Mouse (Mus musculus): Measurements from ENCODE around the gene Ccdc137.
"Not testable (repeated sequence)": the region's sequence is repeated elsewhere in the genome, so short reads cannot be mapped to it uniquely, and the experiment has no call there.

Gene Ccdc137

DNA sequence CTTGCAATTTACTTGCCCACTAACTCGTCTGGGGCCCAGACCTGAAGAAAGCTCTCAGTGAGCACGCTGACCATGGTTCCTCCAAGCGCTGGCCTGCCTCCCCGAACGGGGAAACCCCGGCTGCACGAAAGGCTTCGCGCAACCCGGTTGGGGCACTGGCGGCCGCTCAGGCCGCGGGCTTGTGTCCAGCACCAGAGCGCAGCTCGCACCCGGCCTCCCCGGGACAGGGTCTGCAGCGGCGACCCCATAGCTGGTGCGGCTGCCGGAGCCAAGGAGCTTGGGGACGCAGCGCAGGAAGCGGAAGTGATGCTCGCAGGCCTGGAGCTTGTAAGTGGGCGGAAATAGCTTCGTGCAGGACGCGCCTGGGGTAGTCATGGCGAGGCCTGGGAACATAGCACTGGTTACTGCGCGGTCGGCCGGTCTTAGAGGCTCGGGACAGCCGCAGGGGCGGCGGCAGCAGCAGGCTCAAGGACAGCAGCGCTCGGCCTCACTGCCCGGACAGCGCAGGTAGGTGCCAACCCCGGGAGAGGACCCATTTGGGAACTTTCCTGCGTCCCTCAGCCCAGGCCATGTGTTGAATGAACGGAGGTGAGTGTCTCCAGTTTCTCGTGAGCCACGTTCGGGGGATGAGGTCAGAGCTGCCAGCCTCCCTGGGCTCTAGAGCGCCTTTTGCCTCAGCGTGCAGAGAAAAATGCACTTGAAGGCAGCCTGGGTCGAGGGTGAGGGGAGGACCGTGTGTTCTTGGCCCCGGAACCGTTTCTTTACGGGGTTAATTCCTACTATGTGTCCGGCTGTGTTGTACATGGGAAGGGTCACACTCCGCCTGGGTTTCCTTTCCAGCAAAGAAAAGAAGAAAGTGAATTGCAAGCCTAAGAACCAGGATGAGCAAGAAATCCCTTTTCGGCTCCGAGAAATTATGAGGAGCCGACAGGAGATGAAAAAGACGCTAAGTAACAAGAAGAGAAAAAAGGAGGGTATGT is at the start of gene Ccdc137, which contains the start of gene Oxld1:
TSS of gene Ccdc137 (plus strand) at position 344 of the 980 bp plus-strand sequence.
TSS of gene Oxld1 (minus strand) at position 297 of the 980 bp plus-strand sequence.
- in situ Hi-C loops (cut with MboI; ENCODE audit: unreplicated experiment in 2 of 2), result no loop called here

DNA sequence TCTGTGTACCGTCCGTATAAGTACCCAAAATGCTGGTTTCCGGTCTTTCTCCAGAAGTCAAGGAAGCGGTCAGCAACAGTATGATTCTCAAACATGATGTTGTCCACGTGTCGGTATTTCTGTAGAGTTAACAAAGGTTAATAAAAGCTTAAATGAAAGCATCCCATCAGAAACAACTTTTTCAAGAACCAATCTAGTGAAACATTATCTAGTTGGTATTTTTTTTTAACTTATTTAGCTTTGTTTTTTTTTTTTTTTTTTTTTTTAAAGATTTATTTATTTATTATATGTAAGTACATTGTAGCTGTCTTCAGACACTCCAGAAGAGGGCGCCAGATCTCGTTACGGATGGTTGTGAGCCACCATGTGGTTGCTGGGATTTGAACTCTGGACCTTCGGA is 44.3 kb upstream of the Ccdc137 start:
- in situ Hi-C loops (cut with MboI; ENCODE audit: unreplicated experiment in 2 of 2), result not testable (repeated sequence)

GRCm38 (mm10) chr11:120417852-120418251 is 40.1 kb upstream of the Ccdc137 start:
- in situ Hi-C loops (cut with MboI; ENCODE audit: unreplicated experiment in 2 of 2), result no loop called here

- in situ Hi-C loops (cut with MboI; ENCODE audit: unreplicated experiment in 2 of 2), result no loop called here
Measured at GRCm38 (mm10) chr11:120418592-120418991, 39.3 kb upstream of the Ccdc137 start.

- in situ Hi-C loops (cut with MboI; ENCODE audit: unreplicated experiment in 2 of 2), result loop anchor here (5.0 kb wide), 2 partner anchors 66 to 71 kb away; no protein-coding TSS in a partner anchor
Measured at GRCm38 (mm10) chr11:120422651-120423568, 35.0 kb upstream of the Ccdc137 start.

DNA sequence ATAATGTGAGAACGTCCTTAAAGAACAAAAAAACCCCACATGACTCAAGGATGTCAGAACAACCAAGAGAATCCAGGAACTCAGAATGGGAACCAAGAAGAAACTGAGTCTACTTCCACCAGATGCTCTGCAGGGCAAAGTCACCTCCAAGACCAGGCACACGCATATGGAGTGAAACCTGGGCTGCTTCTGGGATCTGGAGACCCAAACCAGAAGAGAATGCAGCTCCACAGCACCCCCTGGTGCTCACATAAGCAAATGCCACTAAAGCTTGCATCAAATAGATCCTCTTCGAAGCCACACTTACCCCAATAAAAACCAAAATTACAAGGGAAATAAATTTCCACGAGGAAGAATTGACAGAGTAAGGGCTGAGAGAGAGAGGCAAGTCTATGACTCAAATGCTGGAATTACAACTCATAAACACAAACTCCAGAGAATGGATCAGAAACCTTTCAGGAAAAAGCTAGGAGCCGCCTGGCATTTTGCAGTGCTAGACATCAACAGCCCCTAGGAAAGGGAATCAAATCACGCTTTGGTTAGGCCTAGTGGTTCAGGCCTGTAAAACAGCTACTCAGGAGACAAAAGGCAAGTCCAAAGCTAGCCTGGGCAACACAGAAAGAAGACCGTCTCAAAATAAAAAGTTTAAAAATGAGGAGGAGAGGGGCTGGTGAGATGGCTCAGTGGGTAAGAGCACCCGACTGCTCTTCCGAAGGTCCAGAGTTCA is 34.2 kb upstream of the Ccdc137 start:
- in situ Hi-C loops (cut with MboI; ENCODE audit: unreplicated experiment in 2 of 2), result loop anchor here (5.0 kb wide), 2 partner anchors 66 to 71 kb away; no protein-coding TSS in a partner anchor

DNA sequence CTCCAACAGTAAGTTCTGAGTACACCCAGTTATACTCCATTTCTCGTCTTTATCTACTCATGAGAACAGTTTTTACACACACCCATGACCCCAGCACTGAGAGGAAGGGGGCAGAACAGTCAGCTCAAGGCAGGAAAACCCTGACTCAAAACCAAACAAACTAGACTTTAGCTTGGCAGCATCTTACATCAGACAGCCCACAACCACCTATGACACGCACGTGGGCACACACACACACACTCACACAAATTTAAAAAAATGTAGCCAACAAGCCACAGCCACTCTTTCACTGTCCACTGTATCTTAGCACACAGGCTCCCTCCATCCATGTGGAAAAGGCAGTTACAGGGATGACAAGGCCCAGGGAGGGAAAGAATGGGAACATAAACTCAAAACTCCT is 31.2 kb upstream of the Ccdc137 start:
- in situ Hi-C loops (cut with MboI; ENCODE audit: unreplicated experiment in 2 of 2), result no loop called here

DNA sequence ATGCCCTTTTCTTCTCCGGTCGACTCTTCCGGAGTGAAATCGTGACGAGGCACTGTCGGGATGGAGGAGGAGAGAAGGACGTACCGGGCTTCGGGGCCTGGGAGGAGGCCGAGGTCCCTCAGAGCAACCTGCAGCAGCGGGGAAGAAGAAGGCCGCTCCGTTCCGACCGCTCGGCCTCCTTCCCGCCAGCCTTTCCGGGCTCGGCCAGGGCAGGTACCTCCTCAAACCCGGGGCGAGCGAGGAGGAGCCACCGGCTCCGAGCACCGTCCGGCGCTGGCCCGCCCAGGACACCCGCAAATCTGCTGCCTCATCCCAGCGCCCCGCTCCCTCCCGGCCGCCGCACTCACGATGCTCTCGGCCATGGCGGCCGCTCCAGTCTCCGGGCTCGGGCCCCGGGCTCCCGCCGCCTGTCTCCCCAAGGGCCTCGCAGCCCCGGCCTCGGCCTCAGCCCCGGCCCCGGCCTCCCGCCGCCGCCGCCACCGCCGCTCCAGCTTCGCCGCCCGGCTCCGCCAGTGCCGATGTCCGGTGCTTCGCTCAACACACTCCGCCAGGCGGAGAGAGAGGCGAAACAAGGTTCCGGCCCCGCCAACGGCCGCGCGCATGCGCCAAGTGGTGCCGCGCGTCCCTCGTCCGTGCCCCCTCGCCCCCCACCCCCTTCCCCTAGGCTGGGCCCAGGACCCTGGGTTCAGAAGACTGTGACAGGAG is 20.6 kb upstream of the Ccdc137 start, which contains the start of gene Nploc4:
TSS of gene Nploc4 (minus strand) at position 557 of the 705 bp plus-strand sequence.
- in situ Hi-C loops (cut with MboI; ENCODE audit: unreplicated experiment in 2 of 2), result no loop called here

DNA sequence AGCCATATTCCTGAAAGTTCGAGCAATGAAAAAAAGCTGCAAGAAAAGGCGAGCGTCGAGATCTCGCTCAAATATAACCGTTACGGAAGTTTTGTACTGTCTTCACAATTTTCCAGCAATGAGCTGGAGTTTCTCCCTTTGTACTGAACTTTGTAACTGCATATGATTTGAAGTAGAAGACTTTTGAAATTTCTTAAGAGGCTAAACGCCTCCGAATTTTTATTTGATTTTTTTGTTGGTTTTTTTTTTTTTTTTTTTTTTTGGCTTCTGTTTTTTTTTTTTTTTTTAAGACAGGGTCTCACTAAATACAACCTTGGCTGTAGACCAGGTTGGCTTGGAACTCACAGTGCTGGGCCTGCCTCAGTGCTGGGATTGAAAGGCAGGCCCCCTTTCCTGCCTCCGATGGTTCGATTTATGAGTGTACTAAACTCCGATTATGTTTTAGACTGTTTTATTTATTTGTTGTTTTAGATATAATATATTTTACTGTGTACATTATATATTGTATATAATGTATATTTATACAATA is 20.0 kb upstream of the Ccdc137 start:
- in situ Hi-C loops (cut with MboI; ENCODE audit: unreplicated experiment in 2 of 2), result no loop called here

- in situ Hi-C loops (cut with MboI; ENCODE audit: unreplicated experiment in 2 of 2), result no loop called here
Measured at GRCm38 (mm10) chr11:120442344-120442743, 15.6 kb upstream of the Ccdc137 start, which contains the start of gene Tspan10. TSS of gene Tspan10 (plus strand) at chr11:120442644.

DNA sequence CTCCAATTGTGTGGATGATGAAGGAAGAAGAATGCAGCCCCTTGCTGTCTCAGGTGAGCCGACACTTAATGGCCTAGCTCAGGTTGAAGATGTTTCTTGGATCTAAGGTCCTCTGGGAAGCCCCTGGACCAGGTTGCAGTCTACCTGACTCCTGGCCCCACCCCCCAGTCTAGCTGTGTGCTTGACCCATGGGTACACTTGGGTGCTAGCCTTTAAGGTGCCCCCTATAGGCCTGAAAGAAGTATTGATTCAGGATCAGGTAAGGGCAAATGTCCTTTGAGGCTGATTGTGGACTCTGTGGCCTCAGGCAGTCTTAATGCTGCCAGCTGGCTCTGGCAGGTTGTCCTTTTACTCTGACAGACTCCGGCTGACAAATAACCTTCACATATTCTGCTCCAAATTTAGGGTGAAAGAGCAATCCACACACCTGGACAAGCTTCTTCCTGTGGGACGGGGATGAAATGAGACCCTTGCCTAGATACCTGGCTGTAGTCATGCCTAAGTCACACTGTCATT is 15.1 kb upstream of the Ccdc137 start:
- in situ Hi-C loops (cut with MboI; ENCODE audit: unreplicated experiment in 2 of 2), result no loop called here

GRCm38 (mm10) chr11:120444106-120444505 is 13.8 kb upstream of the Ccdc137 start:
- in situ Hi-C loops (cut with MboI; ENCODE audit: unreplicated experiment in 2 of 2), result no loop called here

DNA sequence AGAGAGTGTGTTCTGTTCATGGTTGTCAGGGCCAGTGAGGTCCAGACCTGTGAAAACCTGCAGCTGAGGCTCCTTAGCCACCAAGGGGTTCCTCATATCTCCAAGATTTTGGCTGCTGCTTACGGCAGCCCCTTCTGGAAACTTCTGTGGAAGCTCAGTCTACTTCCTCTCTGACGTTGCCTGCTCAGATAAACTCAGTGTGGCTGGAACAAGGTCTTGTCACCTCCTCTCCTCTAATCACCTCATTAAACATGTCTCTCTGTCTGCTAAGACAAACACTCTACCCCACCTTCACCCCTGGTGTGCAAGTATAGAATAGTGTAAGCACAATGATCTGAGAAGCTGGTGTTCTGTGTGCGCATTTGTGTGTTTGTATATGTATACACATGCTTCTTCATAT is 12.4 kb upstream of the Ccdc137 start:
- in situ Hi-C loops (cut with MboI; ENCODE audit: unreplicated experiment in 2 of 2), result no loop called here

DNA sequence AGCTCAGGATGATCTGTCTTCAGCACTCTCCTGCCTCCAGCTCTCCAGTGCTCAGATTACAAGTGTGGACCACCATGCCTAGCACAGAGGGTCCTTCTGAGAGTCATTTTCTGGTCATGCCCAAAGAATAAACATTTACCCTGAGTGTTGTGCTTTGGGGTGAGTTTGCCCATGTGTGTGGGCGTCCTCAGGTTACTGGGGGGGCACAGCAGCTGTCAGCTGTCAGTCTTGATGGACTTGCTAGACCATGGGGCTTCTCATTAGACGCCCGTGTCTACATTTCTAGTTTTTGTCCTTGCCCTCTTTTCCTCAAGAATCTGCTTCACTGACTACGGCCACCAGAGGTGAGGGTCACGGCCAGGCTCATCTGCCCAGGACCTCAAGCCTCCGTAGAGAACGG is 10.7 kb upstream of the Ccdc137 start:
- in situ Hi-C loops (cut with MboI; ENCODE audit: unreplicated experiment in 2 of 2), result no loop called here

DNA sequence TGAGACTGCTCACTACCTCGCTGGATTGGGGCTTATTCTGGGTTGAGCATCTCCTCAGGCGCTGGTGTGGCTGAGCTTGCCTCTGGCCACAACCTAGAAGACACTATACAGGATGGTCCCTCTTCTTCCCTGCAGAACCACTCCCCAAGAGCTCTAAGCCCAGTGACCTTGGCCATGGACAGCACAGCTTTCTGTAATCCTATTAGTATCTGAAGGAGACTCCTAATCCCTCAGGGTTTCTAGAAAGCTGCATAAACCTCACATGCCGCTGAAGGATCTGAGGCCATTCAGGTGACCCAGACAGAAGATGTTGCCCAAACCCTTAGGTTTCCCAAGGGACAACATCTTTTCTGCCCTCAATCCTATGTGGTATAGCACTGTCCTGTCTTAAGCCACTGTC is 5.7 kb upstream of the Ccdc137 start:
- in situ Hi-C loops (cut with MboI; ENCODE audit: unreplicated experiment in 2 of 2), result no loop called here

- in situ Hi-C loops (cut with MboI; ENCODE audit: unreplicated experiment in 2 of 2), result no loop called here
Measured at GRCm38 (mm10) chr11:120453306-120453705, 4.6 kb upstream of the Ccdc137 start, which contains the start of gene Pde6g. TSS of gene Pde6g (minus strand) at chr11:120453500.

- in situ Hi-C loops (cut with MboI; ENCODE audit: unreplicated experiment in 2 of 2), result no loop called here
Measured at GRCm38 (mm10) chr11:120454965-120455364, 3.0 kb upstream of the Ccdc137 start.

DNA sequence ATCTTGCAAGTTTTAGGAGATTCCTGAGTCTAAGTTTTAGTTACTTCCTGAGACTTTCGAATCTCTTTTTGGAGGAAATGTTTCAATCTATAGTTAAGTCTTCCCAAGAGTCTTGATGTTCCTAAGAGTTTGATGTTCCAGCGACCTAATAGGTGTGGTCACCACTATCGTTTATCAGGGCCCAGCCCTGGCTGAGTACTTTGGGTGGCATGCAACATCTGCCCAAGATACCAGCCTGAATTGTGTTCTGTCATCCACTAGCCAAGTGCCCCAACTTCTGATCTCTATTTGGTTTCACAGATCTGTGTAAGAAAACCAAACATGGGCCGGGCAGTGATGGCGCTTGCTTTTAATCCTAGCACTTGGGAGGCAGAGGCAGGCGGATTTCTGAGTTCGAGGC is 2.5 kb upstream of the Ccdc137 start:
- in situ Hi-C loops (cut with MboI; ENCODE audit: unreplicated experiment in 2 of 2), result no loop called here

GRCm38 (mm10) chr11:120457370-120457769 is 545 bp upstream of the Ccdc137 start:
- in situ Hi-C loops (cut with MboI; ENCODE audit: unreplicated experiment in 2 of 2), result no loop called here
